Mouse (Mus musculus) heart, embryonic 11.5 days (tissue): ENCODE data around the gene Olfr456. TPM values are rescaled to one million over a fixed set of nuclear protein-coding genes. Genes with fewer than 3 reads are reported as not detected.
"Not testable (repeated sequence)": the region's sequence is repeated elsewhere in the genome, so short reads cannot be mapped to it uniquely, and the experiment has no call there.

ENCODE experiments used
- ATAC-seq: fragments of 200-750 bp; cut with Nextera tagmentation; replicated peaks from 2 replicates; pipeline ENCODE4 v1.8.0; 2017; ENCODE audit warnings: moderate library complexity; ENCODE audit not compliant: insufficient number of reproducible peaks, low FRiP score, low TSS enrichment
- H3K27ac ChIP-seq: fragments of 300-500 bp; sonication (generic); 2 replicates; pipeline ENCODE4 v1.5.1; 2014; ENCODE audit warnings: mild to moderate bottlenecking, low read depth, low read length
- H3K27me3 ChIP-seq: fragments of 300-500 bp; sonication (generic); 2 replicates; pipeline ENCODE4 v1.6.1; 2014; ENCODE audit warnings: mild to moderate bottlenecking, low read length, mixed read lengths; ENCODE audit not compliant: control insufficient read depth, insufficient read depth
- H3K36me3 ChIP-seq: fragments of 300-500 bp; sonication (generic); 2 replicates; pipeline ENCODE4 v1.6.1; 2014; ENCODE audit warnings: mild to moderate bottlenecking, low read length, moderate library complexity, mixed read lengths; ENCODE audit not compliant: control insufficient read depth, insufficient read depth
- H3K4me1 ChIP-seq: fragments of 300-500 bp; sonication (generic); 2 replicates; pipeline ENCODE4 v1.6.1; 2014; ENCODE audit warnings: low read length; ENCODE audit not compliant: control insufficient read depth, insufficient read depth
- H3K4me2 ChIP-seq: fragments of 300-500 bp; sonication (generic); 2 replicates; pipeline ENCODE4 v1.6.1; 2014; ENCODE audit warnings: mild to moderate bottlenecking, moderate library complexity
- H3K4me3 ChIP-seq: fragments of 300-500 bp; sonication (generic); 2 replicates; pipeline ENCODE4 v1.5.1; 2014; ENCODE audit warnings: low read depth, low read length
- H3K9ac ChIP-seq: fragments of 300-500 bp; sonication (generic); 2 replicates; pipeline ENCODE4 v1.6.1; 2014; ENCODE audit warnings: mild to moderate bottlenecking, low read depth, low read length, moderate library complexity
- H3K9me3 ChIP-seq: fragments of 300-500 bp; sonication (generic); replicated peaks from 2 replicates; pipeline ENCODE4 v1.6.1; 2016; ENCODE audit warnings: low read length; ENCODE audit not compliant: control insufficient read depth
- WGBS: fragments of 180-500 bp; shearing (Covaris S2); extraction: QIAGEN DNeasy Blood & Tissue Kit; methylation state at CpG from one replicate; pipeline ENCODE4 v1.1.7; 2014; ENCODE audit not compliant: insufficient replicate concordance; 5-methylcytosine and 5-hydroxymethylcytosine counted together
- polyA plus RNA-seq: library from polyadenylated mRNA; unstranded; fragments of >200 nt; fragmentation: Nextera tagmentation; extraction: Ambion mirVana; gene quantifications from 2 replicates; pipeline ENCODE4 v1.2.1, GENCODE M21; 2014

The Olfr456 gene
- polyA plus RNA-seq = not detected in 2 replicates

GRCm38 (mm10) chr6:42487114-42487513 lies at the start of gene Olfr456:
Gene Olfr456 (minus strand): TSS chr6:42487214.
- Histone ChIP-seq H3K36me3 (no peaks in the 10 kb centered on the region), H3K4me1 (no peaks in the 10 kb centered on the region), H3K27me3 (no peaks in the 10 kb centered on the region), H3K4me2 (no peak within 1 kb of the TSS), H3K4me3 (no peak within 1 kb of the TSS), H3K9ac (no peak within 1 kb of the TSS), H3K27ac (no peak within 1 kb of the TSS), H3K9me3 (no peaks in the 10 kb centered on the region)
- 74% methylated on average over 1 of the region's 1 CpGs for WGBS
- ATAC-seq = no peak

GRCm38 (mm10) chr6:42513461-42513860 lies 26.4 kb upstream of the Olfr456 start:
- no peak overlapping the region for H3K27ac ChIP-seq
- no peaks in the 10 kb centered on the region for H3K4me1 ChIP-seq
- no peak overlapping the region for H3K4me3 ChIP-seq
- WGBS = 71% methylated on average over 1 of the region's 1 CpGs
- H3K4me2 ChIP-seq = no peak overlapping the region
- H3K9me3 ChIP-seq = no peaks in the 10 kb centered on the region
- no peak overlapping the region for H3K9ac ChIP-seq
- no peaks in the 10 kb centered on the region for H3K36me3 ChIP-seq
- H3K27me3 ChIP-seq = no peaks in the 10 kb centered on the region
- no peak for ATAC-seq

- no peak overlapping the region for H3K4me2 ChIP-seq
- no peaks in the 10 kb centered on the region for H3K4me1 ChIP-seq
- H3K9me3 ChIP-seq = no peaks in the 10 kb centered on the region
- ATAC-seq = no peak
- H3K36me3 ChIP-seq = no peaks in the 10 kb centered on the region
- no peak overlapping the region for H3K9ac ChIP-seq
- no peaks in the 10 kb centered on the region for H3K27me3 ChIP-seq
- H3K4me3 ChIP-seq = no peak overlapping the region
- no peak overlapping the region for H3K27ac ChIP-seq
Measured at GRCm38 (mm10) chr6:42509311-42509710, 22.3 kb upstream of the Olfr456 start.

- no peak overlapping the region for H3K4me2 ChIP-seq
- 88% methylated on average over 2 of the region's 2 CpGs for WGBS
- H3K27ac ChIP-seq = no peak overlapping the region
- H3K4me1 ChIP-seq = no peaks in the 10 kb centered on the region
- no peak overlapping the region for H3K4me3 ChIP-seq
- ATAC-seq = no peak
- H3K27me3 ChIP-seq = no peaks in the 10 kb centered on the region
- no peaks in the 10 kb centered on the region for H3K36me3 ChIP-seq
- H3K9ac ChIP-seq = no peak overlapping the region
- no peaks in the 10 kb centered on the region for H3K9me3 ChIP-seq
Measured at GRCm38 (mm10) chr6:42503478-42503877, 16.5 kb upstream of the Olfr456 start.

GRCm38 (mm10) chr6:42489731-42490130 lies 2.7 kb upstream of the Olfr456 start:
- H3K36me3 ChIP-seq = no peaks in the 10 kb centered on the region
- no peak overlapping the region for H3K4me3 ChIP-seq
- no peak for ATAC-seq
- 60% methylated on average over 1 of the region's 1 CpGs for WGBS
- no peak overlapping the region for H3K27ac ChIP-seq
- H3K27me3 ChIP-seq = no peaks in the 10 kb centered on the region
- no peaks in the 10 kb centered on the region for H3K4me1 ChIP-seq
- no peak overlapping the region for H3K4me2 ChIP-seq
- no peak overlapping the region for H3K9ac ChIP-seq
- H3K9me3 ChIP-seq = no peaks in the 10 kb centered on the region

GRCm38 (mm10) chr6:42484633-42485032 lies 2.4 kb downstream of the Olfr456 start:
- no peaks in the 10 kb centered on the region for H3K4me1 ChIP-seq
- no peak overlapping the region for H3K27ac ChIP-seq
- no peaks in the 10 kb centered on the region for H3K36me3 ChIP-seq
- H3K4me2 ChIP-seq = no peak overlapping the region
- H3K4me3 ChIP-seq = no peak overlapping the region
- H3K9ac ChIP-seq = no peak overlapping the region
- H3K9me3 ChIP-seq = no peaks in the 10 kb centered on the region
- H3K27me3 ChIP-seq = no peaks in the 10 kb centered on the region
- ATAC-seq = no peak

GRCm38 (mm10) chr6:42476235-42476634 lies 10.8 kb downstream of the Olfr456 start, which contains the start of gene Olfr457:
Gene Olfr457 (minus strand): TSS chr6:42476335.
- Histone ChIP-seq H3K9me3 (no peaks in the 10 kb centered on the region), H3K27ac (no peak within 1 kb of the TSS), H3K36me3 (no peaks in the 10 kb centered on the region), H3K27me3 (no peaks in the 10 kb centered on the region), H3K9ac (no peak within 1 kb of the TSS), H3K4me1 (no peaks in the 10 kb centered on the region), H3K4me3 (no peak within 1 kb of the TSS), H3K4me2 (no peak within 1 kb of the TSS)
- WGBS = 74% methylated on average over 1 of the region's 1 CpGs
- ATAC-seq = no peak

- not testable (repeated sequence) for H3K36me3 ChIP-seq, ATAC-seq, H3K27me3 ChIP-seq, H3K9me3 ChIP-seq, H3K4me1 ChIP-seq, H3K27ac ChIP-seq, H3K4me2 ChIP-seq, H3K9ac ChIP-seq, H3K4me3 ChIP-seq
- 79% methylated on average over 4 of the region's 4 CpGs for WGBS
Measured at GRCm38 (mm10) chr6:42471298-42471697, 15.7 kb downstream of the Olfr456 start.

- no peak overlapping the region for H3K27ac ChIP-seq
- no peaks in the 10 kb centered on the region for H3K9me3 ChIP-seq
- 87% methylated on average over 4 of the region's 4 CpGs for WGBS
- ATAC-seq = no peak
- H3K36me3 ChIP-seq = no peaks in the 10 kb centered on the region
- H3K4me2 ChIP-seq = no peak overlapping the region
- no peak overlapping the region for H3K4me3 ChIP-seq
- H3K4me1 ChIP-seq = no peaks in the 10 kb centered on the region
- H3K27me3 ChIP-seq = no peaks in the 10 kb centered on the region
- no peak overlapping the region for H3K9ac ChIP-seq
Measured at GRCm38 (mm10) chr6:42470542-42470941, 16.5 kb downstream of the Olfr456 start.
